Mouse (Mus musculus): Measurements from ENCODE around the gene Oser1. TPM values are rescaled to one million over a fixed set of nuclear protein-coding genes. Genes with fewer than 3 reads are reported as not detected.

Oser1 gene
- polyA plus RNA-seq, 1 experiment from 2014 or later, result 43.0 TPM

GRCm38 (mm10) chr2:163370175-163370574 lies 54.3 kb downstream of the Oser1 start:
- H3K9ac ChIP-seq, result no peak overlapping the region
- H3K4me2 ChIP-seq, result no peak overlapping the region
- 48% methylated on average over 4 of the region's 4 CpGs for WGBS (ENCODE audit: insufficient replicate concordance)
- H3K4me1 ChIP-seq, result no peaks in the 10 kb centered on the region
- ATAC-seq, result no peak
- H3K4me3 ChIP-seq, result no peak overlapping the region
- H3K36me3 ChIP-seq, result no peaks in the 10 kb centered on the region
- no peak overlapping the region for H3K27ac ChIP-seq
- H3K9me3 ChIP-seq (replicated peaks), result no peaks in the 10 kb centered on the region
- peaks cover 34% of the 10 kb centered on the region for H3K27me3 ChIP-seq (replicated peaks)

- H3K9ac ChIP-seq, result no peak overlapping the region
- H3K4me2 ChIP-seq, result no peak overlapping the region
- 67% methylated on average over 18 of the region's 18 CpGs for WGBS (ENCODE audit: insufficient replicate concordance)
- peaks cover 46% of the 10 kb centered on the region for H3K4me1 ChIP-seq
- ATAC-seq, result no peak
- H3K27ac ChIP-seq, result no peak overlapping the region
- no peak overlapping the region for H3K4me3 ChIP-seq
- H3K36me3 ChIP-seq, result no peaks in the 10 kb centered on the region
- H3K9me3 ChIP-seq (replicated peaks), result no peaks in the 10 kb centered on the region
- peaks cover 8% of the 10 kb centered on the region; the same call in 1 of the 2 replicates for H3K27me3 ChIP-seq (replicated peaks)
Measured at GRCm38 (mm10) chr2:163364785-163365541, 59.5 kb downstream of the Oser1 start.

- H3K9ac ChIP-seq, result peak overlapping the region; percentile 51
- no peaks in the 10 kb centered on the region for H3K9me3 ChIP-seq (replicated peaks)
- peak overlapping the region; percentile 83 for H3K27ac ChIP-seq
- no peaks in the 10 kb centered on the region for H3K36me3 ChIP-seq
- peak; percentile 70 for ATAC-seq
- H3K4me2 ChIP-seq, result peak overlapping the region; percentile 50
- peaks cover 64% of the 10 kb centered on the region for H3K4me1 ChIP-seq
- 32% methylated on average over 12 of the region's 12 CpGs for WGBS (ENCODE audit: insufficient replicate concordance)
- peaks cover 6% of the 10 kb centered on the region; the same call in 1 of the 2 replicates for H3K27me3 ChIP-seq (replicated peaks)
- peak overlapping the region; percentile 6; the same call in 1 of the 2 replicates for H3K4me3 ChIP-seq
Measured at GRCm38 (mm10) chr2:163362940-163363921, 61.3 kb downstream of the Oser1 start.

GRCm38 (mm10) chr2:163360858-163361623 lies 63.5 kb downstream of the Oser1 start:
- no peak for ATAC-seq
- Histone ChIP-seq H3K4me3 (no peak overlapping the region), H3K9me3 (replicated peaks) (no peaks in the 10 kb centered on the region), H3K36me3 (no peaks in the 10 kb centered on the region), H3K4me1 (peaks cover 81% of the 10 kb centered on the region), H3K27me3 (replicated peaks) (0 out of 2 replicates have a peak, but pooled peaks cover 3% of the 10 kb centered on the region), H3K27ac (peak overlapping the region; percentile 27; the same call in 1 of the 2 replicates), H3K4me2 (no peak overlapping the region), H3K9ac (no peak overlapping the region)
- WGBS (ENCODE audit: insufficient replicate concordance), result 80% methylated on average over 16 of the region's 16 CpGs

- peak overlapping the region; percentile 97 for H3K27ac ChIP-seq
- H3K27me3 ChIP-seq (replicated peaks), result no peaks in the 10 kb centered on the region
- H3K4me2 ChIP-seq, result peak overlapping the region; percentile 74
- 9% methylated on average over 2 of the region's 2 CpGs for WGBS (ENCODE audit: insufficient replicate concordance)
- H3K4me1 ChIP-seq, result peaks cover 89% of the 10 kb centered on the region
- no peaks in the 10 kb centered on the region for H3K9me3 ChIP-seq (replicated peaks)
- H3K36me3 ChIP-seq, result no peaks in the 10 kb centered on the region
- ATAC-seq, result no peak
- no peak overlapping the region for H3K4me3 ChIP-seq
- H3K9ac ChIP-seq, result peak overlapping the region; percentile 64
Measured at GRCm38 (mm10) chr2:163359253-163359652, 65.2 kb downstream of the Oser1 start.

GRCm38 (mm10) chr2:163358662-163359061 lies 65.8 kb downstream of the Oser1 start:
- Histone ChIP-seq H3K9me3 (replicated peaks) (no peaks in the 10 kb centered on the region), H3K4me2 (peak overlapping the region; percentile 74), H3K4me3 (0 out of 2 replicates have a peak overlapping the region, but pooled peaks have one; percentile 60), H3K9ac (peak overlapping the region; percentile 73), H3K4me1 (peaks cover 89% of the 10 kb centered on the region), H3K27me3 (replicated peaks) (no peaks in the 10 kb centered on the region), H3K36me3 (no peaks in the 10 kb centered on the region), H3K27ac (peak overlapping the region; percentile 97)
- ATAC-seq, result peak; percentile 72
- whole genome bisulfite sequencing (ENCODE audit: insufficient replicate concordance), result 32% methylated on average over 5 of the region's 5 CpGs

GRCm38 (mm10) chr2:163356113-163356840 lies 68.2 kb downstream of the Oser1 start:
- H3K27ac ChIP-seq, result peak overlapping the region; percentile 97
- H3K4me2 ChIP-seq, result peak overlapping the region; percentile 74
- peak overlapping the region; percentile 60 for H3K4me3 ChIP-seq
- ATAC-seq, result peak; percentile 87
- WGBS (ENCODE audit: insufficient replicate concordance), result 22% methylated on average over 12 of the region's 12 CpGs
- no peaks in the 10 kb centered on the region for H3K36me3 ChIP-seq
- peaks cover 77% of the 10 kb centered on the region for H3K4me1 ChIP-seq
- no peaks in the 10 kb centered on the region for H3K9me3 ChIP-seq (replicated peaks)
- 0 out of 2 replicates have a peak, but pooled peaks cover 4% of the 10 kb centered on the region for H3K27me3 ChIP-seq (replicated peaks)
- peak overlapping the region; percentile 73 for H3K9ac ChIP-seq

Other genes starting within 250 kb of the Oser1 start
- 0.99 and 1.2 TPM in 2 replicates for gene Tox2, start 221.6 kb downstream of the Oser1 start, polyA plus RNA-seq (2016; fragmentation: Nextera tagmentation; extraction: Ambion mirVana)
- 0.12 and 0.16 TPM in 2 replicates for gene Jph2, start 26.7 kb downstream of the Oser1 start, polyA plus RNA-seq (2016; fragmentation: Nextera tagmentation; extraction: Ambion mirVana)
- 0.19 and 0.36 TPM in 2 replicates for gene Gdap1l1, start 13.8 kb upstream of the Oser1 start, polyA plus RNA-seq (2016; fragmentation: Nextera tagmentation; extraction: Ambion mirVana)
- 6.7 and 7.0 TPM in 2 replicates for gene Fitm2, start 47.9 kb upstream of the Oser1 start, polyA plus RNA-seq (2016; fragmentation: Nextera tagmentation; extraction: Ambion mirVana)
- gene R3hdml, start 67.6 kb upstream of the Oser1 start, polyA plus RNA-seq (2016; fragmentation: Nextera tagmentation; extraction: Ambion mirVana), result not detected in 2 replicates
- 15.1 and 15.4 TPM in 2 replicates for gene Hnf4a, start 82.1 kb upstream of the Oser1 start, polyA plus RNA-seq (2016; fragmentation: Nextera tagmentation; extraction: Ambion mirVana)
- gene Ttpal, start 177.6 kb upstream of the Oser1 start, polyA plus RNA-seq (2016; fragmentation: Nextera tagmentation; extraction: Ambion mirVana), result 18.2 and 20.4 TPM in 2 replicates
- 127 and 132 TPM in 2 replicates for gene Serinc3, start 220.4 kb upstream of the Oser1 start, polyA plus RNA-seq (2016; fragmentation: Nextera tagmentation; extraction: Ambion mirVana)
- gene Pkig, start 233.7 kb upstream of the Oser1 start, polyA plus RNA-seq (2016; fragmentation: Nextera tagmentation; extraction: Ambion mirVana), result 133 and 134 TPM in 2 replicates